Mouse (Mus musculus) liver, embryonic 14.5 days (tissue): Measurements from ENCODE around the gene Mid2. TPM values are rescaled to one million over a fixed set of nuclear protein-coding genes. Genes with fewer than 3 reads are reported as not detected.
A peak's percentile ranks its signal among the peaks of the same experiment; 100 is the strongest.
"Not testable (repeated sequence)": the region's sequence is repeated elsewhere in the genome, so short reads cannot be mapped to it uniquely, and the experiment has no call there.

ENCODE experiments used
- ATAC-seq: fragments of 200-750 bp; cut with Nextera tagmentation; 2 replicates; pipeline ENCODE4 v1.8.0; 2017; ENCODE audit warnings: moderate number of reproducible peaks, mild to moderate bottlenecking, moderate library complexity; ENCODE audit not compliant: insufficient read depth
- DNase-seq, 3 experiments: peaks; one replicate each; pipeline ENCODE4 v3.0.0-alpha.2; 2012 to 2013; ENCODE audit warnings: low read depth in 3 of 3, low spot score in 3 of 3
- H3K27ac ChIP-seq: fragments of 300-500 bp; sonication (generic); 2 replicates; pipeline ENCODE4 v1.5.1; 2014; ENCODE audit warnings: moderate library complexity, mild to moderate bottlenecking, control low read depth, inconsistent platforms
- H3K27me3 ChIP-seq: fragments of 300-500 bp; sonication (generic); 2 replicates; pipeline ENCODE4 v1.6.1; 2014; ENCODE audit warnings: mild to moderate bottlenecking, low read length, moderate library complexity; ENCODE audit not compliant: control insufficient read depth, insufficient read depth
- H3K36me3 ChIP-seq: fragments of 300-500 bp; sonication (generic); replicated peaks from 2 replicates; pipeline ENCODE4 v1.6.1; 2014; ENCODE audit warnings: low read depth; ENCODE audit not compliant: control insufficient read depth, insufficient read depth
- H3K4me1 ChIP-seq, 2 experiments: fragments of 200-500 bp in 1 of 2; fragments of 300-500 bp in 1 of 2; sonication (generic) in 1 of 2; replicated peaks; 2 replicates each; pipeline ENCODE4 v1.6.1; 2012 to 2014; ENCODE audit warnings: antibody characterized with exemption in 1 of 2, inconsistent platforms in 1 of 2, low read length in 1 of 2; ENCODE audit not compliant: control insufficient read depth in 2 of 2, insufficient read depth in 2 of 2
- H3K4me2 ChIP-seq: fragments of 300-500 bp; sonication (generic); 2 replicates; pipeline ENCODE4 v1.6.1; 2014; ENCODE audit warnings: low read depth, mild to moderate bottlenecking, control low read depth, moderate library complexity
- H3K4me3 ChIP-seq, 2 experiments: fragments of 200-500 bp in 1 of 2; fragments of 300-500 bp in 1 of 2; sonication (generic) in 1 of 2; 2 replicates each; pipeline ENCODE4 v1.5.1; 2012 to 2014; ENCODE audit warnings: low read depth in 2 of 2, low read length in 2 of 2, mild to moderate bottlenecking in 2 of 2, control low read depth in 1 of 2, inconsistent platforms in 1 of 2, moderate library complexity in 1 of 2; ENCODE audit not compliant: insufficient read depth in 1 of 2
- H3K9ac ChIP-seq: fragments of 300-500 bp; sonication (generic); replicated peaks from 2 replicates; pipeline ENCODE4 v1.6.1; 2014; ENCODE audit warnings: mild to moderate bottlenecking, control low read depth, moderate library complexity
- H3K9me3 ChIP-seq: fragments of 300-500 bp; sonication (generic); 2 replicates; pipeline ENCODE4 v1.6.1; 2016; ENCODE audit warnings: low read length, mixed read lengths; ENCODE audit not compliant: control insufficient read depth
- CTCF ChIP-seq: IDR thresholded peaks from 2 replicates; pipeline ENCODE4 v1.5.1; 2016; ENCODE audit warnings: antibody characterized with exemption, low read depth, control low read depth
- EP300 ChIP-seq: IDR thresholded peaks from 2 replicates; pipeline ENCODE4 v1.6.1; 2016; ENCODE audit warnings: antibody characterized with exemption, low read depth
- WGBS: fragments of 180-500 bp; shearing (Covaris S2); extraction: QIAGEN DNeasy Blood & Tissue Kit; methylation state at CpG from one replicate; pipeline ENCODE4 v1.1.7; 2014; ENCODE audit not compliant: insufficient replicate concordance; 5-methylcytosine and 5-hydroxymethylcytosine counted together
- polyA plus RNA-seq, 2 experiments: library from polyadenylated mRNA; depleted of rRNA in 1 of 2; stranded (reverse) in 1 of 2; unstranded in 1 of 2; fragments of >200 nt; fragmentation: Nextera tagmentation in 1 of 2; extraction: Ambion mirVana in 1 of 2; gene quantifications; 2 replicates each; pipeline versions ENCODE4 v1.2.1 to v1.2.3; 2012 to 2014

The Mid2 gene
- polyA plus RNA-seq, 2 experiments: 0.38 to 0.61 TPM

DNA sequence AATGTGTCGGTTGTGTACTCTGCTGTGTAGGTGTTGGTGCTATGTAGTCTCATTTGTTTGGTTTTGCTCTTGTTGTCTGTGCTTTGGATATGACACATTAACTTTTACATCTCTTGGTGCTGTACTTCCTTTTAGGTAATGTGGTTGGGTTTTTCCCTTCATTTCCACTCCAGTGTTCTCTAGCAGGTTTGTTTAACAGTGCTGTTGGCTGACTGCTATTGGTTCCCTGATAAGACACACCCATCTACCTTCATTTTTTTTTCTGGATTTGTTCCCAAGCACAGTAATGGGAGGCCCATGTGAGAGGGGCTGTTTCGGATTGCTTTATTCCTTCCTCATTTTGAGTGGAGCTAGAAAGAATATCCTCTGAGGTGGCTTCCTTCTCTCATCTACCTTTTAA, 883 bp upstream of the Mid2 start:
- peaks cover 24% of the 10 kb centered on the region for H3K27me3 ChIP-seq
- ATAC-seq: no peak

DNA sequence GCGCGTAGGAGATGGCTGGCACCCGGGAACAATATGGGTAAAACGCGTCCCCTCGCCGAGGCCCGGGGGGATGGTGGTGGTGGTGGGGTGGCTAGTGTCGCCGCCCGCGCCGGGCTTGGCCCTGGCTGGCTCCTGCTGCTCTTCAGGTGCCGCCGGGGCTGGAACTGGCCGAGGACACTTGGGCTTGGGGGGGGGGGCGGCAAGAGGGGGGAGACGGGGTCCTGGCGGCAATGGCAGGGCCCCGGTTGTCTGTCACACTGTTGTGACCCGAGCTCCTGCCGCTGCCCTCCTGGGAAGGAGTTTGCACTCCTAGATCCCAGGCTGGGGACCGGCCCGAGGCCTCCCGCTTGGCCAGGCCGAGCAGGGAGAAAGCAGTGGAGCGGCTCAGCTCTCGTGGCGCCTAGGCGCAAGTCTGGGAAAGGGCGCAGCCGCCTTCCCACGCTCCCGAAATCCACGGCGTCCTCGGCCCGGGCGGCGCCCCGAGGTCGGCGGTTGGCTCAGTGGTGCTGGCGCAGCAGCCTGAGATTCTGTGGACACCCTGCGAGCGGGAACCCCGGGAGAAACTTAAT, 927 bp downstream of the Mid2 start:
- H3K4me1 ChIP-seq: no peaks in the 10 kb centered on the region
- H3K36me3 ChIP-seq: no peaks in the 10 kb centered on the region
- H3K27me3 ChIP-seq: peaks cover 24% of the 10 kb centered on the region
- H3K9me3 ChIP-seq: no peaks in the 10 kb centered on the region
- no peak for DNase-seq
- H3K9ac ChIP-seq: no peak overlapping the region
- WGBS: 11% methylated on average over 46 of the region's 47 CpGs
- H3K4me2 ChIP-seq: peak overlapping the region; percentile 49
- TF ChIP-seq EP300 (no peak), CTCF (no peak)
- peak overlapping the region; percentile 43 to 54; a peak in 3 of 4 replicates for H3K4me3 ChIP-seq
- H3K27ac ChIP-seq: no peak overlapping the region
- ATAC-seq: no peak

More for the DNA sequence above, 883 bp upstream of the Mid2 start:
- H3K4me3 ChIP-seq: no peak overlapping the region
- WGBS: 38% methylated on average over 2 of the region's 2 CpGs
- DNase-seq: no peak
- no peak overlapping the region for H3K9ac ChIP-seq
- no peaks in the 10 kb centered on the region for H3K9me3 ChIP-seq
- no peak overlapping the region for H3K4me2 ChIP-seq
- TF ChIP-seq CTCF (no peak), EP300 (no peak)
- H3K27ac ChIP-seq: no peak overlapping the region
- H3K4me1 ChIP-seq: no peaks in the 10 kb centered on the region
- no peaks in the 10 kb centered on the region for H3K36me3 ChIP-seq

DNA sequence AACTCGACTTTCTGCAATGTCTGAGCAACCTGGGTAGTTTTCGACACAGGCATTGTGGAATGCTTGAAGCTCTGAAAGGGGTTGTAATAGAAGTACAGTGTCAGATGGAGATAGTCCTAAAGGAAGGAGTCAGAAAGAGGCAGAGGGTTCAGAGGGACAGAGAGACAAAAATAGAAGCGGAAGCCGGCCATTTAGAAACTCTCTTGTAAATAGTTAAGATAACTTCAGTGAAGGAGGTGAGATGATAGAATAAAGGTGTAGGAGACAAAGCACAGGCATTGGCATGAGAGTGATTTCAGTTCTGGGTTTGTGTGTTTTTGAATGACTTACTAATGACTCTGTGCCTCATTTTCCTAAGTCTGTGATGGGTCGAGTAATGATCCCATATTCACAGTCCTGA, 11.0 kb downstream of the Mid2 start:
- 54% methylated on average over 5 of the region's 5 CpGs for WGBS
- H3K9me3 ChIP-seq: no peaks in the 10 kb centered on the region
- TF ChIP-seq EP300 (no peak), CTCF (no peak)
- ATAC-seq (no peak), DNase-seq (no peak)
- H3K4me2 ChIP-seq: no peak overlapping the region
- no peaks in the 10 kb centered on the region for H3K36me3 ChIP-seq
- no peaks in the 10 kb centered on the region for H3K27me3 ChIP-seq
- H3K4me1 ChIP-seq: no peaks in the 10 kb centered on the region
- no peak overlapping the region for H3K27ac ChIP-seq
- no peak overlapping the region for H3K4me3 ChIP-seq
- H3K9ac ChIP-seq: no peak overlapping the region

DNA sequence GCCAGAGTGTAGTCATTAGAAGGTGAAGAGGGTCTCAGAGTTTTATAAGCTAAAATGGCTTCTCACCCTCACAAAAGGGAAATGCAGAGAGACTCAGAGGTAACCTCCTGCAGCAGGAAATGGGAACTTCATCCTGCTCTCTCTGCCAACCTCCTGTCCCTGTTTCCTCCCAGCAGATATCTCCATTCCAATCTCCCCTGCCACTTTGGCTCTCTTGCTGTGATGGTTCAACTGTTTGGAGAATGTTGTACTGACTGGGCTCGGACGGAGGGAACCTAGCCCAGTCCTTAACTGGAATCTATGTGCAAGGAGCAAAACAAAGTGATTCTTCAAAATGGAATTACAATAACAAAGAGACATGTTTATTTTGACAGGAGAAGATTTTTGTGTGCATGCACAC, 23.9 kb downstream of the Mid2 start:
- ATAC-seq (no peak), DNase-seq (no peak)
- H3K27ac ChIP-seq: no peak overlapping the region
- H3K4me1 ChIP-seq: no peaks in the 10 kb centered on the region
- H3K4me3 ChIP-seq: no peak overlapping the region
- H3K27me3 ChIP-seq: no peaks in the 10 kb centered on the region
- TF ChIP-seq EP300: no peak
- TF ChIP-seq CTCF: no peak
- H3K9ac ChIP-seq: no peak overlapping the region
- H3K36me3 ChIP-seq: no peaks in the 10 kb centered on the region
- H3K4me2 ChIP-seq: no peak overlapping the region
- no peaks in the 10 kb centered on the region for H3K9me3 ChIP-seq
- 43% methylated on average over 2 of the region's 2 CpGs for WGBS

DNA sequence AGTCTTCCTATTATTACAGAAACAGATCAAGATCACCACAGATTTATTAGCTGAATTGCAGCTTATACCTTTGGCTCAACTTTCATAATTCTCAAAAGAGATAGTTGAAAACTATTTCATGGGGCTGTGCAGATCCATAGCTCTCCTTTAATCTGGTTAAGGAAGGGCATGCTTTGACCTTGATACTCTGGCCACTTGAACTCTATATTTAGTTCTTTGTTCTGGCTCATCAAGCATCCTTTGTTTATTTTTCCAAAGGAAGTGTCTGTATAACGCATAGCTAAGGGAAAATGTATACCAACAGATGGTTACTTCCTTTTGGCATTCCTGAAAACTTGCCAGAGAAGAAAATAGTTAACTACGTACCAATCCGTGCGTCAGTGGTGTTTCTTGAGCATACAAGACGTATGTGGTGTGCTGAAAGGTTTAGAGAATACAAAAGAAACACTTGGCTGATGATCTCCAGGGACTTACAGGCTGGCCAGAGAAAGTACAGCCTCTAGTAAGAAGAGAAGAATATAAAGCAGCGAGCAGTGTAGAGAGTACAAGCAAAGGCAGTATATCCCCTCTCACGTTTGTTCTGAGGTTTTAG, 33.6 kb downstream of the Mid2 start:
- H3K9me3 ChIP-seq, ATAC-seq, H3K4me1 ChIP-seq, H3K36me3 ChIP-seq, H3K9ac ChIP-seq, H3K27me3 ChIP-seq, H3K27ac ChIP-seq, H3K4me3 ChIP-seq, DNase-seq, H3K4me2 ChIP-seq: not testable (repeated sequence)
- WGBS: 57% methylated on average over 5 of the region's 7 CpGs
